Mouse (Mus musculus) liver, adult 2 months (tissue): ENCODE data around the gene Slc7a15. TPM values are rescaled to one million over a fixed set of nuclear protein-coding genes. Genes with fewer than 3 reads are reported as not detected.
"Not testable (repeated sequence)": the region's sequence is repeated elsewhere in the genome, so short reads cannot be mapped to it uniquely, and the experiment has no call there.

ENCODE experiments used
- DNase-seq: peaks from one replicate; pipeline ENCODE4 v3.0.0-alpha.2; 2011; ENCODE audit warnings: low read depth, low spot score; ENCODE audit errors: extremely low read depth
- H3K27ac ChIP-seq: fragments of 200-500 bp; replicated peaks from 2 replicates; pipeline ENCODE4 v1.5.1; 2012; ENCODE audit warnings: low read depth, mild to moderate bottlenecking, control low read depth, inconsistent platforms, low read length; ENCODE audit not compliant: insufficient read depth
- H3K27me3 ChIP-seq: fragments of 200-500 bp; 2 replicates; pipeline ENCODE4 v1.6.1; 2012; ENCODE audit warnings: mild to moderate bottlenecking, moderate library complexity, low read length, inconsistent platforms; ENCODE audit not compliant: control insufficient read depth, insufficient read depth
- H3K36me3 ChIP-seq: fragments of 200-500 bp; 2 replicates; pipeline ENCODE4 v1.6.1; 2012; ENCODE audit warnings: low read length, inconsistent platforms; ENCODE audit not compliant: control insufficient read depth, insufficient read depth
- H3K4me1 ChIP-seq: fragments of 200-500 bp; 2 replicates; pipeline ENCODE4 v1.6.1; 2011; ENCODE audit warnings: low read length; ENCODE audit not compliant: control insufficient read depth, insufficient read depth
- H3K4me3 ChIP-seq: fragments of 200-500 bp; 2 replicates; pipeline ENCODE4 v1.5.1; 2011; ENCODE audit warnings: low read depth, mild to moderate bottlenecking, control low read depth, low read length, moderate library complexity; ENCODE audit not compliant: insufficient read depth
- H3K79me2 ChIP-seq: fragments of 200-500 bp; 2 replicates; pipeline ENCODE4 v1.6.1; 2012; ENCODE audit warnings: inconsistent platforms, mild to moderate bottlenecking, low read length, moderate library complexity; ENCODE audit not compliant: control insufficient read depth, insufficient read depth
- H3K9ac ChIP-seq: fragments of 200-500 bp; 2 replicates; pipeline ENCODE4 v1.6.1; 2012; ENCODE audit warnings: low read depth, mild to moderate bottlenecking, control low read depth, inconsistent platforms, low read length
- CTCF ChIP-seq: fragments of 200-500 bp; IDR thresholded peaks from 2 replicates; pipeline ENCODE4 v1.5.1; 2011; ENCODE audit warnings: low read depth, low read length, control low read depth
- POLR2A ChIP-seq: fragments of 200-500 bp; IDR thresholded peaks from 2 replicates; pipeline ENCODE4 v1.6.1; 2011; ENCODE audit warnings: low read length, control low read depth; ENCODE audit not compliant: insufficient read depth; ENCODE audit errors: extremely low read depth
- WGBS: fragments of 180-500 bp; shearing (Covaris S2); methylation state at CpG from one replicate; pipeline ENCODE4 v1.1.7; 2018; 5-methylcytosine and 5-hydroxymethylcytosine counted together
- polyA plus RNA-seq: library from polyadenylated mRNA; depleted of rRNA; stranded (reverse); fragments of >200 nt; gene quantifications from 2 replicates; pipeline ENCODE4 v1.2.3, GENCODE M21; 2012
- total RNA-seq: library from RNA; depleted of rRNA; stranded (reverse); fragments of >200 nt; gene quantifications from 2 replicates; pipeline ENCODE4 v1.2.3, GENCODE M21; 2014

Slc7a15 gene
- total and polyA plus RNA-seq, 2 experiments: 0.12 TPM; not detected in 1

- no peak for DNase-seq
- H3K36me3 ChIP-seq: no peaks in the 10 kb centered on the region
- WGBS: 97% methylated on average over 5 of the region's 5 CpGs
- H3K4me3 ChIP-seq: no peak overlapping the region
- no peak for TF ChIP-seq POLR2A
- TF ChIP-seq CTCF: no peak
- H3K4me1 ChIP-seq: no peaks in the 10 kb centered on the region
- H3K9ac ChIP-seq: no peak overlapping the region
- no peak overlapping the region for H3K27ac ChIP-seq
- no peaks in the 10 kb centered on the region for H3K79me2 ChIP-seq
- no peaks in the 10 kb centered on the region for H3K27me3 ChIP-seq
These were observed 21.8 kb upstream of the Slc7a15 start for GRCm38 (mm10) chr12:8620678-8621018.

GRCm38 (mm10) chr12:8619827-8620677 is 21.2 kb upstream of the Slc7a15 start:
- no peaks in the 10 kb centered on the region for H3K36me3 ChIP-seq
- no peak overlapping the region for H3K9ac ChIP-seq
- no peaks in the 10 kb centered on the region for H3K27me3 ChIP-seq
- no peaks in the 10 kb centered on the region for H3K79me2 ChIP-seq
- H3K4me1 ChIP-seq: no peaks in the 10 kb centered on the region
- no peak overlapping the region for H3K4me3 ChIP-seq
- DNase-seq: no peak
- H3K27ac ChIP-seq: no peak overlapping the region
- TF ChIP-seq CTCF (no peak), POLR2A (no peak)
- WGBS: 94% methylated on average over 9 of the region's 9 CpGs

DNA sequence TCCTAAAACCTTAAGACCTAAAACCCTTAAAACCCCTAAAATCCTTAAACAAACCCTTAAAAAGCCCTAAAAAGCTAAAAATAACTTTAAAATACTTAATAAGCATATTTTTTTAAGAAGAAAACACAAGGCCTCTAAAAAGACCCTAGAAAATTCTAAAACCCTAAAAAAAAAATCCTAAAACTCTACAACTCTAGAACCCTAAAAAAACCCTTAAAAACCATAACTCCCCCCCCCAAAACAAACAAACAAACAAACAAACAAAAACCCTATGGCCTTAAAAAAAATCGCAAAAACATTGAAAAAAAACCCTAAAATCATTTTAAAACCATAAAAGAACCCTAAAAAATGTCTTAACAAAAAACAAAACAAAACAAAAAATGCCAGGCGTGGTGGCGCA is 19.4 kb upstream of the Slc7a15 start:
- Histone ChIP-seq H3K4me3 (no peak overlapping the region), H3K36me3 (no peaks in the 10 kb centered on the region), H3K4me1 (no peaks in the 10 kb centered on the region), H3K9ac (no peak overlapping the region), H3K27me3 (no peaks in the 10 kb centered on the region), H3K79me2 (no peaks in the 10 kb centered on the region), H3K27ac (no peak overlapping the region)
- DNase-seq: no peak
- TF ChIP-seq POLR2A (no peak), CTCF (no peak)
- 96% methylated on average over 3 of the region's 3 CpGs for WGBS

- Histone ChIP-seq H3K4me3 (no peak overlapping the region), H3K4me1 (no peaks in the 10 kb centered on the region), H3K9ac (no peak overlapping the region), H3K36me3 (no peaks in the 10 kb centered on the region), H3K27ac (no peak overlapping the region), H3K79me2 (no peaks in the 10 kb centered on the region), H3K27me3 (no peaks in the 10 kb centered on the region)
- WGBS: 96% methylated on average over 3 of the region's 3 CpGs
- no peak for TF ChIP-seq POLR2A
- no peak for TF ChIP-seq CTCF
- no peak for DNase-seq
These were observed 10.2 kb upstream of the Slc7a15 start for GRCm38 (mm10) chr12:8609070-8609469.

GRCm38 (mm10) chr12:8595611-8596010 is 3.3 kb downstream of the Slc7a15 start:
- no peak overlapping the region for H3K4me3 ChIP-seq

DNA sequence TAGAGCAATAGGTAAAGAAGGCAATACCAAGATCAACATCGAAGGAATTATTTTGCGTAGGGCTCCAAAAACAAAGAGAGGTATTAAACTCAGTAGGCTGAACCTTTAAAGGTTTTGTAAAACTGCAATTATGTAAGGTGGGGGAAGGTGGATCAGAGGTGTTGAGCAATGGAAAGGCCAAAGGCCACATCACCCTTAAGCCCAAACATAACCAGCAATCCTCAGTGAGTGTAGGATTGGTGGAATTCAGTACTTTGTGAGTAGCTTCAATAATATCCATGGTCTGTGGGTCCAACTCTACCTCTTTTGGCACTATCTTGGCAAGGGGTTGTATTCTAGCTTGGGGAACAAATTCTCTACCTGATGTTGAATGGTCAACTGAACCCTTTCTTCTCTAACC is 7.5 kb downstream of the Slc7a15 start:
- not testable (repeated sequence) for H3K9ac ChIP-seq, H3K36me3 ChIP-seq, H3K4me3 ChIP-seq, H3K79me2 ChIP-seq, H3K27me3 ChIP-seq
- peak overlapping the region; percentile 93 for H3K27ac ChIP-seq
- DNase-seq: peak; percentile 84
- peaks cover 12% of the 10 kb centered on the region for H3K4me1 ChIP-seq
- WGBS: 30% methylated on average over 2 of the region's 2 CpGs

More at GRCm38 (mm10) chr12:8595611-8596010, 3.3 kb downstream of the Slc7a15 start:
- no peak overlapping the region for H3K27ac ChIP-seq
- TF ChIP-seq POLR2A: no peak
- no peak for TF ChIP-seq CTCF
- H3K79me2 ChIP-seq: no peaks in the 10 kb centered on the region
- no peaks in the 10 kb centered on the region for H3K36me3 ChIP-seq
- no peak for DNase-seq
- H3K9ac ChIP-seq: no peak overlapping the region
- 96% methylated on average over 7 of the region's 7 CpGs for WGBS
- peaks cover 7% of the 10 kb centered on the region for H3K4me1 ChIP-seq
- no peaks in the 10 kb centered on the region for H3K27me3 ChIP-seq
